Mouse (Mus musculus) liver, adult 2 months (tissue): ENCODE results near the gene Fbxo42.
"Not testable (repeated sequence)": the region's sequence is repeated elsewhere in the genome, so short reads cannot be mapped to it uniquely, and the experiment has no call there.

Experiments
- CTCF ChIP-seq: fragments of 200-500 bp; IDR thresholded peaks from 2 replicates; pipeline ENCODE4 v1.5.1; 2011; ENCODE audit warnings: low read depth, low read length, control low read depth
- POLR2A ChIP-seq: fragments of 200-500 bp; IDR thresholded peaks from 2 replicates; pipeline ENCODE4 v1.6.1; 2011; ENCODE audit warnings: low read length, control low read depth; ENCODE audit not compliant: insufficient read depth; ENCODE audit errors: extremely low read depth

DNA sequence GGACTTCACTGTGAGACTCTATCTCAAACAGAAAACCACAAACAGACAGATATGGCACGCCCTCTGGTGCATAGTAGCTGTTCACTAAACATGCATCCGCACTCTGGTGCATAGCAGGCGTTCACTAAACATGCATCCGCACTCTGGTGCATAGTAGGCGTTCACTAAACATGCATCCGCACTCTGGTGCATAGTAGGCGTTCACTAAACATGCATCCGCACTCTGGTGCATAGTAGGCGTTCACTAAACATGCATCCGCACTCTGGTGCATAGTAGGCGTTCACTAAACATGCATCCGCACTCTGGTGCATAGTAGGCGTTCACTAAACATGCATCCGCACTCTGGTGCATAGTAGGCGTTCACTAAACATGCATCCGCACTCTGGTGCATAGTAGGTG is 2.6 kb upstream of the Fbxo42 start:
- not testable (repeated sequence) for TF ChIP-seq CTCF, POLR2A
